Mouse (Mus musculus) heart, embryonic 10.5 days (tissue): ENCODE results near the gene Gpsm2. TPM values are rescaled to one million over a fixed set of nuclear protein-coding genes. Genes with fewer than 3 reads are reported as not detected.
"Not testable (repeated sequence)": the region's sequence is repeated elsewhere in the genome, so short reads cannot be mapped to it uniquely, and the experiment has no call there.

Experiments used
- DNase-seq: peaks from one replicate; pipeline ENCODE4 v3.0.0-alpha.2; 2017; ENCODE audit warnings: low spot score
- H3K27ac ChIP-seq: fragments of 300-500 bp; sonication (generic); 2 replicates; pipeline ENCODE4 v1.5.1; 2016; ENCODE audit warnings: mild to moderate bottlenecking
- H3K27me3 ChIP-seq: fragments of 300-500 bp; sonication (generic); 2 replicates; pipeline ENCODE4 v1.6.1; 2016; ENCODE audit warnings: mild to moderate bottlenecking; ENCODE audit not compliant: poor library complexity, insufficient read depth, severe bottlenecking
- H3K36me3 ChIP-seq: fragments of 300-500 bp; sonication (generic); 2 replicates; pipeline ENCODE4 v1.6.1; 2016; ENCODE audit warnings: mild to moderate bottlenecking, moderate library complexity
- H3K4me1 ChIP-seq: fragments of 300-500 bp; sonication (generic); 2 replicates; pipeline ENCODE4 v1.6.1; 2016; ENCODE audit warnings: mild to moderate bottlenecking
- H3K4me3 ChIP-seq: fragments of 300-500 bp; sonication (generic); 2 replicates; pipeline ENCODE4 v1.5.1; 2016; ENCODE audit warnings: mild to moderate bottlenecking, moderate library complexity
- H3K9me3 ChIP-seq: fragments of 300-500 bp; sonication (generic); 2 replicates; pipeline ENCODE4 v1.6.1; 2016; ENCODE audit warnings: mild to moderate bottlenecking, moderate library complexity
- WGBS: fragments of 180-500 bp; shearing (Covaris S2); methylation state at CpG from one replicate; pipeline ENCODE4 v1.1.7; 2016; 5-methylcytosine and 5-hydroxymethylcytosine counted together
- polyA plus RNA-seq: library from polyadenylated mRNA; unstranded; fragments of >200 nt; fragmentation: Nextera tagmentation; extraction: Ambion mirVana; gene quantifications from 2 replicates; pipeline ENCODE4 v1.2.1, GENCODE M21; 2016

Gpsm2 gene
- polyA plus RNA-seq, 1 experiment from 2014 or later: 38.7 TPM

DNA sequence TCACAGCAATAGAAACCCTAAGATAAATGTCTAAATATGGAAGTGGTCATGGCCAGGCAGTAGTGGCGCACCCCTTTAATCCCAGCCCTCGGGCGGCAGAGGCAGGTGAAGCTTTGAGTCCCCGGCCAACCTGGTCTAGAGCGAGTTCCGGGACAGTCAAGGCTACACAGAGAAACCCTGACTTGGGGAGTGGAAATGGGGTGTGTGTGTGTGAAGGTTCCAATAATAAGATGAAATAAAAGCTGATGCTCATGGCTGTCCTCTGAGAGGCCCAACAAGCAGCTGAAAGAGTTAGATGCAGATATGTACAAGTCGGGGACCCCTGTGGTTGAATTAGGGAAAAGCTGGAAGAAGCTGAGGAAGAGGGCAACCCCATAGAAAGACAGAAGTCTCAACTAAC, 36.4 kb downstream of the Gpsm2 start:
- no peak for DNase-seq
- Histone ChIP-seq H3K36me3 (peaks cover 73% of the 10 kb centered on the region), H3K4me3 (no peak overlapping the region), H3K9me3 (no peaks in the 10 kb centered on the region), H3K27ac (no peak overlapping the region), H3K27me3 (no peaks in the 10 kb centered on the region), H3K4me1 (no peaks in the 10 kb centered on the region)
- WGBS: 96% methylated on average over 7 of the region's 7 CpGs

DNA sequence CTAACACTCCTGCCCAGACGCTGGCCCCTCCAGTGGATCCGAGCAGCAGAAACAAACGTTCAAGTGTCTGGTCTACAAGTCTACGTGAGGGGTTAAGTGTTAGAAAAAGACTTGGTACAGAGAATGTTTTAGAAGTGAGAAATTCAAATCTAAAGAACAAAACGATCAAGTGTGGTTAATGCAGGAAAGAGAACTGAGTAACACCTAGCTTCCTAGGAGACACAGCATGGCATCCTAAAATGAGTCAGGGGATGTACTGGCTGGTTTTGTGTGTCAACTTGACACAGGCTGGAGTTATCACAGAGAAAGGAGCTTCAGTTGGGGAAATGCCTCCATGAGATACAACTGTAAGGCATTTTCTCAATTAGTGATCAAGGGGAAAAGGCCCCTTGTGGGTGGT, 38.5 kb downstream of the Gpsm2 start:
- H3K9me3 ChIP-seq, H3K27me3 ChIP-seq, H3K27ac ChIP-seq, H3K4me3 ChIP-seq, DNase-seq, H3K4me1 ChIP-seq: not testable (repeated sequence)
- 90% methylated on average over 5 of the region's 5 CpGs for WGBS
- H3K36me3 ChIP-seq: peaks cover 77% of the 10 kb centered on the region

DNA sequence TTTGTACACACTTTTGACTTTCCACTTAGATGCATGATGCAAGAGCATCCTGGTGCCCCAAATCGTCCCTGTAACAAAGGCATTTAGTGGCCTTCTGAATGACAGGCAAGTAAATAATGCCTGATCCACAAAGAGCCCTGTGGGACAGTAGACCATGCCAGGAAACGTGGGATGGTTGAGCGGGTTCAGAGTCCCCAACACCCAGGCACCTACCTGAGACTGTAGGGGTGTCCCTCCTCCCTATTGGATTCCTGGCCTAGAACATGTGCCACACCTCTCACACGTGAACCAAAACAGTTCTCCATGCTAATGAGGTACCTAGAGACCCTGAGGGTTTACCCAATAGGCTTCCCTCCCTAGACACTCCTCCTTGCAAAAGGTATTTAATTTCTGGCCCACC, 41.1 kb downstream of the Gpsm2 start:
- no peak overlapping the region for H3K4me3 ChIP-seq
- H3K27ac ChIP-seq: no peak overlapping the region
- no peaks in the 10 kb centered on the region for H3K27me3 ChIP-seq
- no peaks in the 10 kb centered on the region for H3K4me1 ChIP-seq
- DNase-seq: no peak
- peaks cover 93% of the 10 kb centered on the region for H3K36me3 ChIP-seq
- H3K9me3 ChIP-seq: no peaks in the 10 kb centered on the region
- WGBS: 95% methylated on average over 4 of the region's 4 CpGs

DNA sequence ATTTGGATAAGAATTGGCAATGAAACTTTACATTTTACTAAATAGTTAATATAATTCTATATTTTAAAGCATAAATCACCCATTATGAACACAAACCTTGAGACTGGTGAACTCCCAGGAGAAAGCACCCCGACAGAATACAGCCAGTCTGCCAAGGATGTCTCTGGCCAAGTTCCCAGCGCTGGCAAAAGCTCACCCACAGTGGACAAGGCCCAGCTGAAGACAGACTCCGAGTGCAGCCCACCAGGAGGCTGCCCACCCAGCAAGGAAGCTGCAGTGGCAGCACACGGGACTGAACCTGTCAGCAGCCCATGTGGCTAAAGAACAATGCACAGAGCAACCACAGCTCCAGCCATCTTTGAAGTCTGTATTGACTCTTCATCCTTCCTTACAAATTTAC, 45.5 kb downstream of the Gpsm2 start:
- no peak for DNase-seq
- no peaks in the 10 kb centered on the region for H3K9me3 ChIP-seq
- peaks cover 94% of the 10 kb centered on the region for H3K36me3 ChIP-seq
- H3K4me3 ChIP-seq: no peak overlapping the region
- WGBS: 69% methylated on average over 4 of the region's 4 CpGs
- no peaks in the 10 kb centered on the region for H3K27me3 ChIP-seq
- no peaks in the 10 kb centered on the region for H3K4me1 ChIP-seq
- no peak overlapping the region for H3K27ac ChIP-seq

DNA sequence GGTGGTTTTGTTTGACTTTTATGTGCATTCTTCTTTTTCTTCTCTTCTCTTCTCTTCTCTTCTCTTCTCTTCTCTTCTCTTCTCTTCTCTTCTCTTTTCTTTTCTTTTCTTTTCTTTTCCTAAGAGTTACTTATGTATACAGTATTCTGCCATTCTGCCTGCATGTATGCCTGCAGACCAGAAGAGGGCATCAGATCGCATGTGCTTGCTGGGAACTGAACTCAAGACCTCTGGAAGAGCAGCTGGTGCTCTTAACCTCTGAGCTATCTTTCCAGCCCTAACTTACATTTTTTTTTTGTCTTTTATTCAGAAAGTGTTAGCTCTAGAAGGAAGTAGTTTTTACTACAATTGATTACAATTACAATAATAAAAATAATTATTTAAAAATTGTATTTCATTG, 61.2 kb downstream of the Gpsm2 start:
- Histone ChIP-seq H3K27ac (no peak overlapping the region), H3K9me3 (no peaks in the 10 kb centered on the region), H3K4me3 (no peak overlapping the region), H3K36me3 (peaks cover 50% of the 10 kb centered on the region), H3K27me3 (no peaks in the 10 kb centered on the region), H3K4me1 (no peaks in the 10 kb centered on the region)
- 69% methylated on average over 1 of the region's 1 CpGs for WGBS
- DNase-seq: no peak

DNA sequence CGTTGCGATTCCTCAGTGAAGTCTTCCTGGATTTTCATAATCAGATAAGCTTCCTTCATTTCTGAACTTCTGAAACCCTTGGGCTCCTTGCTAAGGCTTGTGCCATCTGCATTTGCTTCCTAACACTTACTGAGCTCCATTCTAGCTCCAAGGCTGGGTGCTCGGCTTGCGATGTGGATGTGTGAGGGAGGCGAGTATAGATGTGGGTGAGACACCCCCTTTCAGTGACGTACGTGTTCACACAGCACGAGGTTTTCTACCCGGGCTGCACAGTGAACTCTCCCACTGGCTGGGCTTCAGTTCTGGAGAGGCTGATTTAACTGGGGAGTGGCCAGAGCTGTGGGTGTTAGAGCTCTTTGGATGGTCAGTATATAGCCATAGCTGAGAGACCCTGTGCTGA, 63.5 kb downstream of the Gpsm2 start:
- WGBS: 93% methylated on average over 9 of the region's 9 CpGs
- no peak for DNase-seq
- peaks cover 9% of the 10 kb centered on the region for H3K4me1 ChIP-seq

DNA sequence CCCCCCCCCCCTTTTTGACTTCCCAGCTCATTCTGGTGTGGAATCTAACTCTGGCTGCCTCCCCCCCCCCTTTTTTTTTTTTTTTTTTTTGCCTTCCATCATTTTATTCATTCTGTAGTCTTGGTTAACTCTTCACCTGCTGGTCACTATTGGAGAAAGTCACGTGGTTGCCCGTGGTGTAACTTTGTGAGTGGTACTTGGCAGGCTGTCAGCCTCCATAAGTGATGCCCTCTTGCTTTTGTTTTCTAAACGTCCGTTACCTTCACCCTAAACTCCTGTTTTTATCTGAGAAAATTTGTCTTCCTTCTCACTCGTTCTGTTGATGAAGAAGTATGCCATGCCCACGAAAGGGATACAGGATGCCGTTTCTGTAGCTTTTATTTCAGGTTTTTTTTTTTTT, 66.6 kb downstream of the Gpsm2 start:
- Histone ChIP-seq H3K4me3 (no peak overlapping the region), H3K27ac (no peak overlapping the region), H3K4me1 (peaks cover 14% of the 10 kb centered on the region), H3K27me3 (no peaks in the 10 kb centered on the region), H3K36me3 (peaks cover 12% of the 10 kb centered on the region), H3K9me3 (no peaks in the 10 kb centered on the region)
- 90% methylated on average over 7 of the region's 7 CpGs for WGBS
- no peak for DNase-seq

More for the DNA sequence above, 63.5 kb downstream of the Gpsm2 start:
- H3K9me3 ChIP-seq: no peaks in the 10 kb centered on the region
- no peak overlapping the region for H3K4me3 ChIP-seq
- H3K36me3 ChIP-seq: peaks cover 34% of the 10 kb centered on the region
- no peaks in the 10 kb centered on the region for H3K27me3 ChIP-seq
- no peak overlapping the region for H3K27ac ChIP-seq

DNA sequence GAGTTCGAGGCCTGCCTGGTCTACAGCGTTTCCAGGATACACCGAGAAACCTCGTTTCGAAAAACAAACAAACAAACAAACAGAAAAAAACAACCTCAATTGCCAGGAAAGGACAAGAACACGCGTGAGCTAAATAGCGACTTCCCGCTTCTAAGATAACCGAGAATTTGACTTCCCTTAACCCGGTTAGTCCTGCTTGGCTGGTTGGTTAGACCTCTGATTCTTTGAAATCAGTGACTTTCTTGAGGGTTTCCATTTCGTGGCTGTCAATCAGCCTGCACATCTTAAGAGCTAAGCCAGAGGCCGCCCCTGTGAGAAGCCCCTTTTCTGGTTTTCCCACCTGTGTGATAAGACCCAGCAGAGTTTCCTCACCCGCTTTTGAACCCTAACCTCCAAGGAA, 67.5 kb downstream of the Gpsm2 start:
- Histone ChIP-seq H3K36me3 (peaks cover 11% of the 10 kb centered on the region), H3K4me3 (peak overlapping the region; percentile 86), H3K9me3 (no peaks in the 10 kb centered on the region), H3K27me3 (no peaks in the 10 kb centered on the region), H3K27ac (peak overlapping the region; percentile 94; the same call in 1 of the 2 replicates), H3K4me1 (peaks cover 14% of the 10 kb centered on the region)
- WGBS: 16% methylated on average over 14 of the region's 14 CpGs
- no peak for DNase-seq

DNA sequence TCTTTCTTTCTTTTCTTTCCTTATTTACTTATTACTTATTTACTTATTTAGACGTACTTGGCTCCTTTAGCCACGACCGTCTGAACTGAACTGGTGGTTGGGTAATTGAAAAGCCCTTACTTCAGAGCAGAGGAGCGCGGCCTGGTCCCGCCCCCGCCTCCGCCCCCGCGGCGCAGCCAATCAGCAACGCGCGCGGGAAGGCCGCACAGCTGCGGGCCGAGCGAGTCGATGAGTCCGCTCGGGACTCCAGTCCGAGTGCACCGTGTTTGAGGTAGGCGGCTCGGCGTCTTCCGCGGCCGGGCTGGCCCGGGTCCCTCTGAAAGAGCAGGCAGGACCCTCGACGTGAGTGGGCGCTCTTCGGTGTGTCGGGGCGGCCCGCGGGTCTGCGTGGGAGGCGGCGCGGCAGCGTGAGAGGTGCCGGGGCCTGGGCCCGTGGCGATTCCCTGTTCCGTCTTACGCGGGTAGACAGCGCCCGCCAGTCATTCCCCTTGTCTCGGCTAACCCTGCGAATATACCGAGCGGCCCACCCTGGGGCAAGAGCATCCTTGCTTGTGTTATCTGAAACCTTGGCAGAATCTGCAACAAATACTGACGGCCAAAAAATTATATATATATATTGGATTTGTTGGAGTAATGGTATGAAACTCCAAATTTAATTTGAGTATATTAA, 68.3 kb downstream of the Gpsm2 start, which contains the start of gene Clcc1:
Gene Clcc1, plus strand, starts transcription at position 204 of the 670 bp plus-strand sequence.
- under 1% methylated on average over 57 of the region's 57 CpGs for WGBS
- no peaks in the 10 kb centered on the region for H3K27me3 ChIP-seq
- H3K4me3 ChIP-seq: peak within 1 kb of the TSS; percentile 86
- H3K9me3 ChIP-seq: no peaks in the 10 kb centered on the region
- H3K27ac ChIP-seq: peak within 1 kb of the TSS; percentile 94
- peak; percentile 96 for DNase-seq
- H3K36me3 ChIP-seq: peaks cover 8% of the 10 kb centered on the region; the same call in 1 of the 2 replicates
- H3K4me1 ChIP-seq: peaks cover 14% of the 10 kb centered on the region

DNA sequence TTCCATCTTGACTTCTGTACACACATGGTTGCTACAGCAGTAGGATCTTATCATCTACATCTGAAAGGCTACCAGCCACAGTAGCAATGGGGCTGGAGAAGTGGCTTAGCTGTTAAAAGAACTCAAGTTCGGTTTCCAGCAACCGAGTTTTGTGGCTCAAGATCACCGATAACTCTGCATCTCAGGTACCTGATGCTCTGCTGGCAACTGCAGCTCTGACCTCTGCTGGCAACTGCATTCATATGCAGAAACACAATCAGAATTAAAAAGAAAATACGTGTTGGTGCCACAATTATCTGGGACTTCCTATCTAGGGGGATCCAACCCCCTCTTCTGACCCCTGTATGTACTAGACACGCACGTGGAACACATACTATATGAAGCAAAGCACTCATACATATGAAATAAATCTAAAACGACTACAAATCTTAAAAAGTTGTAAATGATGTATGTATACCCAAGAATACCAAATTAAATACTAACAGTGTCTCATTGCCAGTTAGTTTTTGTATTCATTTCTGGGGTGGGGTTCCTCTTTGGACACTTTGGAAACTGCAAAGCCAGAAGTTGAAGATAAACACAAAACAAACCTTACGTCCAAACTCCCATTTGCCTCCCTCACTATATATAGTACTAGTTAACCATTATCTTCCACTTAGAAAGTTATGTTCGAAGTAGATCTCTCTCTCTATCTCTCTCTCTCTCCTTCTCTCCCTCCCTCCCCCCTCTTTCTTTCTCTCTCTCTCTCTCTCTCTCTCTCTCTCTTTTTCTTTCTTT, 69.1 kb downstream of the Gpsm2 start:
- H3K4me1 ChIP-seq: peaks cover 14% of the 10 kb centered on the region
- DNase-seq: no peak
- no peaks in the 10 kb centered on the region for H3K9me3 ChIP-seq
- peak overlapping the region; percentile 86 for H3K4me3 ChIP-seq
- H3K27me3 ChIP-seq: no peaks in the 10 kb centered on the region
- 0 out of 2 replicates have a peak overlapping the region, but pooled peaks have one; percentile 13 for H3K27ac ChIP-seq
- WGBS: 23% methylated on average over 9 of the region's 9 CpGs
- H3K36me3 ChIP-seq: peaks cover 2% of the 10 kb centered on the region; the same call in 1 of the 2 replicates

DNA sequence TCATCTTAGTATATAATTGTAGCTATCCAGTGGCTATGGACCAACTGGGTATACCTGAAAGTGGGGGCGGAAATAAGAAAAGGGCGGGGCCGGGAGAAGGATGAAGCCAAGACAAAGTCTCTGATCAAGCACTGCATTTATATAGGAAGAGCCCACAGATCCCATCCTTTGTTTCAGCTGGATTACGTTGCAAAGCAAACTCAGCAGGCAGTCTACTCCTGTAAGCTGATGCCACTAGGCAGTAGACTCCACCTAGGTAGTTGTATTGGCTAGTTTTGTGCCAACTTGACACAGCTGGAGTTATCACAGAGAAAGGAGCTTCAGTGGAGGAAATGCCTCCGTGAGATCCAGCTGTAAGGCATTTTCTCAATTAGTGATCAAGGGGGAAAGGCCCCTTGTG, 74.4 kb downstream of the Gpsm2 start:
- H3K27me3 ChIP-seq, H3K4me3 ChIP-seq, H3K27ac ChIP-seq, DNase-seq, H3K36me3 ChIP-seq, H3K4me1 ChIP-seq, H3K9me3 ChIP-seq: not testable (repeated sequence)
- 43% methylated on average over 5 of the region's 5 CpGs for WGBS

DNA sequence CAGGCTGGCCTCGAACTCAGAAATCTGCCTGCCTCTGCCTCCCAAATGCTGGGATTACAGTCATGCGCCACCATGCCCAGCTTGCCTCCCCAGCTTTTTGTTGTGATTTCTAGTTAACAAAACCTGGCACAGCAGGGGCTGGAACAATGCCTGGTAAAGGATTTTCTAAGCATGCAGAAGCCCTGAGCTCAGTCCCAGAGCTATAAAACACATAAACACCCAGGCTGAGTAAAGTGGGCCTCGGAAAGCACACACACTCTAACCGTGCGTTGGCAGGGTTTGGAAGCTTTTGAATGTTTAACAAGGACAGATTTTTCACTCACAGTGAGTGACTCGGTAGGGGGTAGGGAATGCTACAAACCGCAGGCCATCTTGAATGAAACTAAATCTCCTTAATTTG, 76.1 kb downstream of the Gpsm2 start:
- 58% methylated on average over 7 of the region's 7 CpGs for WGBS

DNA sequence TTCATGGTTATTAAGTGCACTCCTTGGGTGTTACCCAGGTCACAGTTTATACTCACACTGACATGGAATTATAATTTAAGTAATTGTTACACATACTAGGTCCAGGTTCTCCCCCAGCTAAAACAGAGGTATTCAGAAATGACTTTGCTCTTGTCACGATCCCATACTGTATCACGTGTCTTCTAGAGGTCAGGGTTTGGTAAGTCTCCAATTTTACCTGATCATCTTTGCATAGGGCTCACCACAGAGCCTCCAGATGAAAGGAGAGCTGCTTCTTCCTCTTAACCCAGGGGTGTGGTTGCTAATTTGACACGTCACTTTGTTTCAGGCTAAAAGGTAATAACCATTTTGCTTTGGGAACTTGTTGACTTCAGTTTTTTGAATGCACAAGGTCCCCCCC, 77.3 kb downstream of the Gpsm2 start:
- Histone ChIP-seq H3K4me3 (no peak overlapping the region), H3K9me3 (no peaks in the 10 kb centered on the region), H3K4me1 (no peaks in the 10 kb centered on the region), H3K27me3 (no peaks in the 10 kb centered on the region), H3K36me3 (no peaks in the 10 kb centered on the region), H3K27ac (no peak overlapping the region)
- 85% methylated on average over 3 of the region's 3 CpGs for WGBS
- no peak for DNase-seq

More for the DNA sequence above, 76.1 kb downstream of the Gpsm2 start:
- no peak for DNase-seq
- H3K27ac ChIP-seq: no peak overlapping the region
- H3K9me3 ChIP-seq: no peaks in the 10 kb centered on the region
- H3K27me3 ChIP-seq: no peaks in the 10 kb centered on the region
- no peaks in the 10 kb centered on the region for H3K36me3 ChIP-seq
- H3K4me1 ChIP-seq: no peaks in the 10 kb centered on the region
- H3K4me3 ChIP-seq: no peak overlapping the region
